Mouse (Mus musculus) hindbrain, embryonic 11.5 days (tissue): ENCODE measurements around the gene Tespa1. TPM values are rescaled to one million over a fixed set of nuclear protein-coding genes. Genes with fewer than 3 reads are reported as not detected.
"Not testable (repeated sequence)": the region's sequence is repeated elsewhere in the genome, so short reads cannot be mapped to it uniquely, and the experiment has no call there.

Source experiments
- ATAC-seq: fragments of 200-750 bp; cut with Nextera tagmentation; 2 replicates; pipeline ENCODE4 v1.8.0; 2017; ENCODE audit warnings: mild to moderate bottlenecking, moderate TSS enrichment, moderate library complexity; ENCODE audit not compliant: low FRiP score
- DNase-seq: peaks from one replicate; pipeline ENCODE4 v3.0.0-alpha.2; 2015; ENCODE audit warnings: low spot score
- H3K27ac ChIP-seq: fragments of 300-500 bp; sonication (generic); 2 replicates; pipeline ENCODE4 v1.5.1; 2014; ENCODE audit warnings: mild to moderate bottlenecking, low read depth, low read length
- H3K27me3 ChIP-seq: fragments of 300-500 bp; sonication (generic); 2 replicates; pipeline ENCODE4 v1.6.1; 2014; ENCODE audit warnings: mild to moderate bottlenecking, low read length, moderate library complexity, mixed read lengths; ENCODE audit not compliant: control insufficient read depth, insufficient read depth
- H3K36me3 ChIP-seq: fragments of 300-500 bp; sonication (generic); 2 replicates; pipeline ENCODE4 v1.6.1; 2014; ENCODE audit warnings: mild to moderate bottlenecking, low read length, moderate library complexity, mixed read lengths; ENCODE audit not compliant: control insufficient read depth, insufficient read depth
- H3K4me1 ChIP-seq: fragments of 300-500 bp; sonication (generic); replicated peaks from 2 replicates; pipeline ENCODE4 v1.6.1; 2014; ENCODE audit warnings: low read length, mixed read lengths; ENCODE audit not compliant: control insufficient read depth, insufficient read depth
- H3K4me2 ChIP-seq: fragments of 300-500 bp; sonication (generic); replicated peaks from 2 replicates; pipeline ENCODE4 v1.6.1; 2014; ENCODE audit warnings: mild to moderate bottlenecking, low read depth, low read length
- H3K4me3 ChIP-seq: fragments of 300-500 bp; sonication (generic); 2 replicates; pipeline ENCODE4 v1.5.1; 2014; ENCODE audit warnings: low read depth, low read length
- H3K9ac ChIP-seq: fragments of 300-500 bp; sonication (generic); 2 replicates; pipeline ENCODE4 v1.6.1; 2014; ENCODE audit warnings: low read depth, low read length
- H3K9me3 ChIP-seq: fragments of 300-500 bp; sonication (generic); 2 replicates; pipeline ENCODE4 v1.6.1; 2016; ENCODE audit warnings: low read length; ENCODE audit not compliant: control insufficient read depth
- WGBS: fragments of 180-500 bp; shearing (Covaris S2); extraction: QIAGEN DNeasy Blood & Tissue Kit; methylation state at CpG from one replicate; pipeline ENCODE4 v1.1.7; 2014; 5-methylcytosine and 5-hydroxymethylcytosine counted together
- polyA plus RNA-seq: library from polyadenylated mRNA; unstranded; fragments of >200 nt; fragmentation: Nextera tagmentation; extraction: Ambion mirVana; gene quantifications from 2 replicates; pipeline ENCODE4 v1.2.1, GENCODE M21; 2014

The Tespa1 gene
- polyA plus RNA-seq, 1 experiment from 2014 or later = 0.26 TPM

DNA sequence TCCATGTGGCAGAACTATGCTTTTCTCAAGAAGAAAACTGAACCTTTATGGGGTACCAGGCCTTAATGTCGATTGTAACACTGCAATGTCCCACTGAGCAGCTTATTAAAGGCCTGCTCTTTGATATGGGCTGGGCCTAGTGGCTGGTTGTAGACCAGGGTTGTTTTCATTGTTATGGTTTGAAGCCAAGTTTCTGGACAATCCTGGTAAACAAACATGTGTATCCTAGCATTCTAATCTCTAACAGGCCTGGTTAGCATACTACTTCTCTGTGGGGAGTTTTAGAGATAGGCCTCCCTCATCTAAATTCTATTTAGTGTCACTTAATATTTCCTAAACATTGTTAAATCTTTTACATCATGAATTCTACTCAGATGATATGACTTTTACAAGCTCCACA, 49.0 kb downstream of the Tespa1 start:
- Histone ChIP-seq H3K4me1 (no peaks in the 10 kb centered on the region), H3K9me3 (no peaks in the 10 kb centered on the region), H3K9ac (no peak overlapping the region), H3K27ac (no peak overlapping the region), H3K27me3 (no peaks in the 10 kb centered on the region), H3K4me2 (no peak overlapping the region), H3K4me3 (no peak overlapping the region), H3K36me3 (no peaks in the 10 kb centered on the region)
- DNase-seq (no peak), ATAC-seq (no peak)
- WGBS = 68% methylated on average over 1 of the region's 1 CpGs

DNA sequence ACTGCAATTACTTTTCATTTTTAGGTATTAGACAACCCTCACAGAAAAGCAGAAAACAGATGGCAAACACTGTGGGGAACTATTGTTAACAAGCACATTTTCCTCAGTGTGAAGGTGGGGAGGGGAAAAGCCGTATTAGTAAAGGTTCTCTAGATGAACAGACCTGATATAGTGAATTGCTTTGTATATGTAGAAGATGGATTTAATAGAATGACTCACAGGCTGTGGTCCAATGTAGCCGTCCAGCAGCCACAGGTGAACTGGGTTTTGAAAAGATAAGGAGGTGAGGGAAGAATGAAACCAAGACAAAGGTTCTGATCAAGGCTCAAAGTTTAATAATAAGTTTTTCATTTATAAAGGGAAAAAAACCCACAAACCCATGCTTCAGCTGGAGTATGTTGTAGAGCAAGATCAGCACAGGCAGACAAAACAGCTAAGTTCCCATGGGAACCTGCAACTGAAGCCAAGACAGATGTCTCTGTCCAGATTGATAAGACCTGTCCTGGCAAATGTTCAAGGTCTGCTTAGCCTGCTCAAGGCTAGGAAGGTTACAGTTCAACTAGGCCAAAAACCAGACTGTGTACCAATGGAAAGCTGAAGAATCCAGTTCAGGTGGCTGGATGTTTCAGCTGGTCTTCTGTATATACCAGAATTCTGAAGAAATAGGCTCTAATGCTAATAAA, 50.0 kb downstream of the Tespa1 start:
- Histone ChIP-seq H3K9me3 (no peaks in the 10 kb centered on the region), H3K4me1 (no peaks in the 10 kb centered on the region), H3K36me3 (no peaks in the 10 kb centered on the region), H3K27ac (no peak overlapping the region), H3K9ac (no peak overlapping the region), H3K4me3 (no peak overlapping the region), H3K27me3 (no peaks in the 10 kb centered on the region), H3K4me2 (no peak overlapping the region)
- ATAC-seq = no peak
- no peak for DNase-seq
- 85% methylated on average over 2 of the region's 2 CpGs for WGBS

DNA sequence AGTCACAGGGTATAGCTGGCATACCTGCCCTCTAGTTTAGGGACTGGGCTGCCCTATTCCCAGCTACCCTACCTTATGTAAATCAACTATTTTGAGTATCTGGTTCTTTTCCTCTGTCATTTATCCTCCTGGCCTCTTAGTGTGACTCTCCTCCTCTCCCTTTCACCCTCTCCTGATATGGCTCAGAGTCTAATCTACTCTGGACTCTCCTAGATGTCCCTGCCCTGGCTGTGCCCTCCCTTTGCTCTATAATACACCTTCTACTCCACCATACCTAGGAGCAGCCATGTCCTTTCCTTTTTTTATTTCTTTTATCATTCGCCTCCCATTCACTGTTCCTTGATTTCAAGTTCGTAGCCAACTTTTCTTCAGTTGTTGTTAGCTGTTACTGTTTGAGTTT, 52.5 kb downstream of the Tespa1 start:
- no peak overlapping the region for H3K4me2 ChIP-seq
- H3K4me3 ChIP-seq = no peak overlapping the region
- DNase-seq (no peak), ATAC-seq (no peak)
- H3K9me3 ChIP-seq = no peaks in the 10 kb centered on the region
- H3K36me3 ChIP-seq = no peaks in the 10 kb centered on the region
- H3K27me3 ChIP-seq = no peaks in the 10 kb centered on the region
- WGBS = 93% methylated on average over 2 of the region's 2 CpGs
- no peaks in the 10 kb centered on the region for H3K4me1 ChIP-seq
- no peak overlapping the region for H3K9ac ChIP-seq
- H3K27ac ChIP-seq = no peak overlapping the region

DNA sequence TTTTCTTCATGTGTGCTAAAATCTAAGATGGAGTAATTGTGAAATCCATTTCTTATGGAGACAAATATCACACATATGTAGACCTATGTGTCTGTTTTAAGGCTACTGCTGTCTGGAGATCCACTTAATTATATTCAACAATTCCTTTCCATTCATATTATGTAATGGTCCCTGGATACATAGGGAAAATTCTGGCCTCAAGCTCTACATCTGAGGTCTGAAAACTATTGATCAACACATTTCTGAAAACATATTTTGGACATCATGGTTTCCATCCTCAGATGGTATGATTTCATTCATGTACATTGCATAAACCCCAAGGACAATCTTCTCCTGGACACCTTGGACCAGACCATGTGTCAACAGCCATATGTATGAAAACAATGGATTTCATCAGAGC, 71.6 kb downstream of the Tespa1 start, which contains the start of gene Vmn2r84:
Gene Vmn2r84 (minus strand): TSS at position 101 of the 400 bp plus-strand sequence.
- Histone ChIP-seq H3K27ac (no peak within 1 kb of the TSS), H3K9ac (no peak within 1 kb of the TSS), H3K4me2 (no peak within 1 kb of the TSS), H3K4me3 (no peak within 1 kb of the TSS), H3K36me3 (no peaks in the 10 kb centered on the region), H3K27me3 (no peaks in the 10 kb centered on the region), H3K9me3 (no peaks in the 10 kb centered on the region), H3K4me1 (no peaks in the 10 kb centered on the region)
- no peak for DNase-seq
- no peak for ATAC-seq

DNA sequence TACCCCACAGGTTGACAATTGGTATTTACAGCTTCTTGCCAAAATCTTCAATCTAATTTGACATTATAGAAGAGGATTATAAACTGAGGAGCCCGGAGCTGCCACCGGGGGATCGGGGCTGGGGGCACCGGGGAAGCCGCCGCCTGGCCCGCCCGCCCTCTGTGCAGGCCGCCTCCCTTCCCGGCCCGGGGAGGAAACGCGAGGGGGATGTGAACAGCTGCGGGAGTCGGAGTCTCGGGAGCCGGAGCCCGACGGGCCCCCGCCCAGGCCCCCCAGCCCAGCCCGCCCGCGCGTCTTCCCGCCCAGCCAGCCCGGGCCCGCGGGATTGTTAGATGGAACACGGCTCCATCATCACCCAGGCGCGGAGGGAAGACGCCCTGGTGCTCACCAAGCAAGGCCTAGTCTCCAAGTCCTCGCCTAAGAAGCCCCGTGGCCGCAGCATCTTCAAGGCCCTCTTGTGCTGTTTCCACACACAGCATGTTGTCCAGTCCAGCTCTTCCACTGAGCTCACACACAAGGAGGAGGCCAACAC, 89.6 kb downstream of the Tespa1 start:
- DNase-seq, H3K4me2 ChIP-seq, H3K27ac ChIP-seq, H3K9me3 ChIP-seq, H3K4me1 ChIP-seq, H3K36me3 ChIP-seq, H3K4me3 ChIP-seq, H3K9ac ChIP-seq, H3K27me3 ChIP-seq: not testable (repeated sequence)
- WGBS = 65% methylated on average over 19 of the region's 35 CpGs
- ATAC-seq = peak; percentile 48

Other genes starting within 250 kb of the Tespa1 start
- not detected in 2 replicates for gene Olfr823, start 207.5 kb upstream of the Tespa1 start, polyA plus RNA-seq
- gene Olfr824, start 192.9 kb upstream of the Tespa1 start, polyA plus RNA-seq = not detected in 2 replicates
- gene Olfr825, start 156.1 kb upstream of the Tespa1 start, polyA plus RNA-seq = not detected in 2 replicates
- not detected in 2 replicates for gene Olfr826, start 138.7 kb upstream of the Tespa1 start, polyA plus RNA-seq
- gene Olfr827, start 108.5 kb upstream of the Tespa1 start, polyA plus RNA-seq = not detected in 2 replicates
- gene Neurod4, start 42.6 kb upstream of the Tespa1 start, polyA plus RNA-seq = 22.3 and 23.3 TPM in 2 replicates
- not detected in 2 replicates for gene Vmn2r84, start 71.5 kb downstream of the Tespa1 start, polyA plus RNA-seq
- not detected in 2 replicates for gene Vmn2r85, start 106.8 kb downstream of the Tespa1 start, polyA plus RNA-seq
- not detected in 2 replicates for gene Vmn2r86, start 133.2 kb downstream of the Tespa1 start, polyA plus RNA-seq
- 0.05 and 0.10 TPM in 2 replicates for gene Vmn2r87, start 174.5 kb downstream of the Tespa1 start, polyA plus RNA-seq